Mouse (Mus musculus): ENCODE measurements at regions not wholly inside any gene's neighbourhood (a gene's known extent, or its start where the extent isn't known, plus 50 kb on each side); places are given as distances from the start of the nearest gene placed in this dataset.
A peak's percentile ranks its signal among the peaks of the same experiment; 100 is the strongest.

DNA sequence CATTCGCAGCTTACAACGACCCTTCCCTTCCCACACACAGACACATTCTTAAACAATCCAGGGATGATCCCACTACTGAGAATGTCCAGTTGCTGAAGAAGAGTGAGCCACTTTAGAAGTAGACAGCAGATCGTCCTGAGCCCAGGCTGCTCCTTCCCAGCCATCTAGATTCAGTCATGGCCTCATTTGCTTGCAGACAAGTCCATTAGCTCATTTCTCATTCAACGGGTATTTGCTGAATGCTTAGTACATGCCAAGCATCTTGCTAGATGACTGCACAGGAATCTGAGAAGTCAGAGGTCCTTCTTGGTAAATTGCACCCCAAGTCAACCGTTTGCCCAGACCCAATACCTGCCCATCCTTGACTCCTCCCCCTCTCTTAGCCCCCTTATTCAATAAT is 57.8 kb downstream of the Ier5 start:
- no peak for DNase-seq (ENCODE audit: low spot score in 2 of 2)

DNA sequence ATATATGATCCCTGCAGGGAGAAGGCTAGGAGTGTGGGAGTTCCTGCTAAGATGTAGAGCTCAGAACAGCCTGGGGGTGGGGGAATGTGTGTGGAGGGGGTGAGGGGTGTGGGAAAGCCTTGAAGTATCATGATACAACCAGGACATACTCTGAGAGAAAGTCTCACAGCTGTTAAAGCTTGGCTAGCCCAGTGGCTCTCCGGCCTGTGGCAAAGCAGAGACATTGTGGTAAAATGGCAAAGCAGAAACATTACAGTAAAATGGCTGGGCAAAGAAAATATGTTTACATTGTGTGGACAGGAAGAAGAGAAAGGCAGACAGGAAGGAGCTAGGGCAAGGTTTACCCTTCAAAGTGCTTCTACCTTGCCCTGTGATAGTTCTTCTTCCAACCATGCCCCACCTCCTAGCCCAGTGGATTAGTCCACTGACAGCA is 58.5 kb downstream of the Ier5 start:
- DNase-seq (ENCODE audit: low spot score in 2 of 2): no peak

DNA sequence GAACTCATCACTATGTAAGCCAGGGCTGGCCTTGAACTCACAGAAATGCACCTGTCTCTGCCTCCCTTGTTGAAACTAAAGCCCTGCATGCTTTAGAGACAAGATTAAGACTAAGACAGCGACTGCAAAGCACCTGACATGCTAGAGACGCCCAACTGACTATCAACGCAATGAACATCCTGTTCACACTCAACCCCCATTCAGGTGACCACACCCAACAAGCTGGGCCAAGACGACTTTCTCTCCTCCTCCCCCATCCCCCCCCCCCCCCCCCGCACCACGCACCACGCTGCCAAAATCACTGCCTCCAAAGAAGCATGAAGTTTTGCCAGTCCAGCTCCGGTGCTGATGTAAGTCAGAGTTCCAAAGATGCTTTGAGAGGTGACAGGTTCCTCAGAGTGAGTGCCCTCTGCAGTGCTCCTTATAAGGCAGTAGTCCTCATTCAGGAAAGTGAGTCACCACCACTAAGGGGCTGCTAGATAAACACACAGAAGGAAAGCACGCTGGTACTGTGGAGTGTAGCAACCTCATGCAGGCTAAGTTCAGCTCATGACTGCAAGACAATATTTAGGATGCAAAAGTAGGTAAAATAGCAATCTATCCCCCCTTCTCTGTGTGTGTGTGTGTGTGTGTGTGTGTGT is 59.2 kb downstream of the Ier5 start:
- DNase-seq (ENCODE audit: low spot score in 2 of 2): no peak

DNA sequence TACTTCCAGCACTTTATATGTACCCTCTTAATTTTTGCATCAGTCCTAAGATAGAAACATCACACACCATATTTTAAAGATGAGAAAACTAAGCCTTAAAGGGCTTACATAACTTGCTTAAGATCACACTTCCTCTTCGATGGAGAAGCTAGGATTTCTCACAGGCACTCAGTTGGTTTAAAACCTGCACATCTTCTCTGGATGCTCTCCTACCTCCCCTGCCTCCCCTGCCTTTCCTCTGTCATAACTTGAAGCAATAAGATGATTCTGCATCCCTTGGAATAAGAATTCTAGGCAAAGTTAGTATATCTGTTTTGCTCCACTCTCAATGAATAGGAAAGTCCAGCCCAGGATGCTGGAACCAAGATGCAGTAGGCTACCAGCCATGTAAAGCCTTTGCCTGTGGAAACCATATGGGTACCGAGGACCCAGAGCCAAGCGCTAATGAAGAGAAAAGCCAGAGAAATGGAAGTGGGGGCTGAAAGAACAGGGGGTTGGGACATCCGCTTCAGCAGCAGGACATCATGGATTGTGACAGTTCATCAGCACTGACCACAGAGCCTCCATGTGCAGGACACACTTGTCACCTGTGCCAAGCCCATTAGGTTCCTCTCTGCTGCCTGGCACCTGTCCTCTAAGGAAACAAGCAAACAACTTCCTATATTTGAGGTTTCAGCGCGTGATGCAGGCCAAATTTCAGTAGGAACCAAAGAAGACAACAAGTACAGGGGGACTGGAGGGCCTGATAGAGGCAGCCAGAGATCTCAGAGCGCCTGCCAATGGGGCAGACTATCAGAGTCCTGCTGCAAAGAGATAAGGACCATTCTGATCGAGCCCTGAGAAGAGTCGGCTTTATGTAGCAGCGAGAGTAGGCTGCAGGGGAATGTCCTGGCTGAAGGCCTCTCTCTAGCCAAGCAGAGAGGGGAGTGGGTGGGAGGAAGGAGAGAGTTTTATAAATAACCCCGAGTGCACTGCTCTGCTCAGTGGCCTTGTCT is 60.5 kb downstream of the Ier5 start:
- DNase-seq (ENCODE audit: low spot score in 2 of 2): no peak

DNA sequence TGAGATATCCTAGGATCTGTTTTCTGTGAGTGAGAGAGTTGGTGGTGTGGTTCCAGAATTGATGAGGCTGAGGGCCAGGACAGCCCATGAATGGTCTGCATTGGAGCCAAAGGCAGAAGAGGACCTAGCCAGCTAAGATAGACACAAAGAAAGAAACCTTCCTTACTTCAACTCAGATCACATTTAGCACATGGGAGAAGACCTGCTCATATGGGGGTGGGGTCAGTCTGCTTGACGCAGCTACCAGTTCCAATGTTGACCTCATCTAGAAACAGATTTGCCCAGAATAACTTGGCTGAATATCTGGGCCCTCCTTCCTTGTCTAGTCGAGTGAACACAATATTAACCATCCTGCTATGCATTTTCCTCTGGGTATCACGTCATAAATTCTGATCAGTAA is 62.0 kb downstream of the Ier5 start:
- no peak for DNase-seq (ENCODE audit: low spot score in 2 of 2)

DNA sequence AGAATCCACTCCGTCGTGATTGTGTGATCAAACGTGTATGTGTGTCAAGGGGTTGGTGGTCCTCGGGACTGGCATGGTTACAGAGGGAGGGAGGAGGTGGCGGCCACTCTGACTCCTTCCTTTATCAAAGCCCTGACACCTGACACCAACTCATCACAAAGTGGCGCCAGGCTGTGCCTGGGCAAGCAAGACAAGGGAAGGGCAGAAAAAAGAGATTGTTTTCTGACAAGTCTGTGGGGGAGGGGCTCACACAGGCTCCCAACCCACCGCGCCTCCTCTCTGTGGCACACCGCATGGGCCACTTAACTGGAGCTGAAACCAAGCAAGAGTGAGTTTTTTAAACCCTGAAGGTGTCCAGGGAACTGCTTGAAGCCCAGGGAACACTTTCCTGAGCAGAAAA is 68.5 kb downstream of the Ier5 start:
- peak; percentile 30 to 60 for DNase-seq (ENCODE audit: low spot score in 2 of 2)

DNA sequence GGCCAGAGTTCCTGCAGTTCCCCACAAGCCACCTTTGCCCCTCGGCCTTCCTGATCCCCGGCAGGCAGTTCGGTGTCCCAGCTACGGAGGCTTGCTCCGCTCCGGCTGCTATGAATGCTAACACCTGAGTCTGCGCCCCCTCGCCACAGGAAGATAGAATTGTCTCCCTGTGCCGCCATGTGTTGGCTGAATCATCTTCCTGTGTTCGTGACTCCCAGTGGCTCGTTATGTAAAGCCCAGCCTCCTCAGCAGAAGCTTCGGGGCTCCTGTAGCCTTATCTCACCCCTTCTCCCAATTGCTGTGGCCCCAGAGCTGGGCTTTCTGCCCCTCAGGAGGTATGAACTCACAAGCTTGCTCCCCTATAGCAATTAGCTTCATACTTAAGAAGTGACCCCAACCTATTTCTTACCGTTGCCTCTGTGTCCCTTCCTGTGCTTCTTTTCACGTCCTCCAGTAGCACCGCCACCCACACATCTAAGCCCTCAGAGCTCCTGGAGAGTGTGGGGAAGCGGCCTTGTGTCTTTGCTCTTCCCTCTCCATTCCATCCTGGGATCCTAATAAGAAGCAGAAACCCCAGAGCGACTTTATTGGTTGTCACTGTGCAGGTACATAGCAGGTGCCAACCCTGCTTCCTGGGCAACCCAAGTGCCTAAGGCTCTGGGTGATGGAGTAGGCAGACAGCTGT is 70.1 kb downstream of the Ier5 start:
- DNase-seq (ENCODE audit: low spot score in 2 of 2): no peak

DNA sequence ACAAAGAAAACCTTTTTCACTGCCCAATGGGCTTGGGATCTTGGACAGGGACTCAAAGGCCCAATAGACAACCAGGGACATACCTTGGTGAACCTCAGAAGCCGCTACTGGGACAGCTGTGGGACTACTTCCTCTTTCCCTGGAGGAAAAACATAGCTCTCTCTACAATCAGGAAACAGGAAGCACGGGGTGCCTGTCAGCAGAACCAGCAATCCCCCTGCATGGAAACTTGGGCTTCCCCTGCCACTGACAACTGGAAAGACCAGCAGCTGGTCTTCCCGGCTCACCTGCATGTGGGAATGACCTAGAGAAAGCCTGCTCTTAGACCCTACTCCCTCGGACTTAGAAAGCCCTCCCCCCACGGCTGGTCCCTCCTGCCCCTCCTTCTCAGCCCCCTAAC is 70.7 kb downstream of the Ier5 start:
- DNase-seq (ENCODE audit: low spot score in 2 of 2): no peak

DNA sequence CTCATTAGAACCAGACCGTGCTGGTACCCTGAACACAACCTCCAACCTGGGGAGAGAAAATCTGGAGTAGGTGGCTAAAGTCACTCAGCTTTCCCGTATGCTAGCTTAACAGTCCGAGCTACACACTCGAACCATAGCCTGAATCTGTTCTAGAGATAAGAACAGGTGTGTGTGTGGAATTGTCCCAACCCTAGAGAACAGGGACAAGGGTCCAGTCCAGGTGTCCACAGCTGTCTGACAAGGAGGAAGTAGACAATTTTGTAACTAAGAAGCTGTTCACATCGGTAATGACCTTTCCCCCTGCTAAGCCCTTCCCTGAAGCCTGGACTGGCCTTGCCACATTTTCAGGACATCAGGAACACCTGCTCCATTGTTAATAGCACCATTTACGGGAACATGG is 71.3 kb downstream of the Ier5 start:
- DNase-seq (ENCODE audit: low spot score in 2 of 2): no peak

DNA sequence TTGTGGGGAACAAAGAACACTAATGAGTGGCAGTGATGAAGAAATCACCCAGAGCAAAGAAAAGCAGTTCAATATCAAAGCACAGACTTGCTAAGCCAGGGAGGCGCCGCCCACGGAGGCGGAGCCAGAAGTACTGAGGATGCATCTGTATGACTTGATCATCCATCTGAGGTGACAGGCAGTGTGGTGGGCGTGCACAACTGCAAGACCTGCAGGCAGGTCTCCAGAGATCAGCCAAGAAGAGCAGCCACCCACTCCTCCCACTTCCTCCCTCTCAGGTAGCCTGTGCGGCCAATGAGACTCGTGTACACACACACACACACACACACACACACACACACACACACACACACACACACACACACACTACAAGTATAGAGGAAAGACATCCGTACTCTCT is 71.9 kb downstream of the Ier5 start:
- peak in 1 of 2 experiments; percentile 30 for DNase-seq (ENCODE audit: low spot score in 2 of 2)

DNA sequence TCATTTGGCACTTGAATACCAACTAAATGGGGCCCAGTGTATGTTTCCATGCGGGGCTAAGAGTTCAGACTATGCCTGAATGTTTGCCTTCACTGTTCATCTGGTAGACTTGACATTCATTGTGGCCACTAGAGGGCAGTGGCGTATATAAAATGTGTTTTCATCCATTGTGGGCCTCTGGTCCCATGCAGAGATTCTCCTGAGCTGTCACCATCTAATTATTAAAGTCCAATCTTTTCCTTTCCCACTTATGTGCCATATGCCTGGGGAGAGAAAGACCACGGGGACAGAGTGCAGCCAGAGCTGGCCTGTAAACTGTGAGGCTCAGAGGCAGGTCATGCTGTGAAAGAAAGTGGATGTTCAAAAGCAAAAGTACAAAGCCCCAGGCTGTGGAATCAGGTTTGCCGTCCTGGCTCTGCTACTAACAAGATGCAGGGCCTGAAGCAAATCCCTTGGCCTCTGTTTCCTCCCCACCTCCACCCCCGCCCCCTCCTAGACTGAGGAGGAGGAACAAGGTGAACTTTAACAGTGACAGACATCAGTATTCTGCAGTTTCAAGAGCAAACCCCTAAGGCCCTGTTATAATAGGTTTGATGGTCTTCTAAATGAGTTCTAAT is 73.5 kb downstream of the Ier5 start:
- peak; percentile 52 to 59 for DNase-seq (ENCODE audit: low spot score in 2 of 2)

DNA sequence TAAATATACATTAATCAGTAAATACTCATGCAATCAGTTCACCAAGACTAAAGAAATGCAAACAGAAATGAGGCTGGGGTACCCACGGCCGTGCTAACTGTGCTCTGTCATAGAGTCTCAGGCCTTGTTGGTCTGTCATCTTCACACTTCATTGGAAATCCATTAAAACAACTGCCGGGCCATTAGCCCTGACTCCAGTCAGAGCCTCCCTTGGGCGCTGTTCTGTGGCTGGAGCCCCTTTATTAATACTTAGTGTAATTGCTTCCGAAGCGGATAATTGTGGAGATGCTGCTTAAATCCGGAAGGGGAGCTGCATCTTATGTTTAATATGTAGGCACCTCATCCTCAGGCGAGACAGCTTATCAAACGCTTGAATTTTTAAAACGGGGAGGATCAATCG is 76.1 kb downstream of the Ier5 start:
- DNase-seq (ENCODE audit: low spot score in 2 of 2): no peak

DNA sequence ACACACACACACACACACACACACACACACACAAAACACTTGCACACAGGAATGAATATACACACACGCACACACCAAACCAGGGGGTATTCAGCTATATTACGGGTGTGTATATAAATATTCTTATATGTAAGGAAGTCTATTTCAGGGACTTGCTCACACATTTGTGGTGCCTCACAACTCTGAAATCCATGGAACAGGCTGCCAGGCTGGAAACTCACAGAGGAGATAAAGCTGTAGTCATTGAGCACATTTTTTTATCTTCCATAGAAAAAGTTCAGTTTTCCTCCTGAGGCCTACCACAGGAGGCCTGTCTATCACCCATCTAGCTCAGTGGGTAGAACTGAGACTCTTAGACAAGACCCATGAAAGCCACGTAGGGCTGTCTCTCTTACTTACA is 83.8 kb downstream of the Ier5 start:
- DNase-seq (ENCODE audit: low spot score in 2 of 2): no peak

DNA sequence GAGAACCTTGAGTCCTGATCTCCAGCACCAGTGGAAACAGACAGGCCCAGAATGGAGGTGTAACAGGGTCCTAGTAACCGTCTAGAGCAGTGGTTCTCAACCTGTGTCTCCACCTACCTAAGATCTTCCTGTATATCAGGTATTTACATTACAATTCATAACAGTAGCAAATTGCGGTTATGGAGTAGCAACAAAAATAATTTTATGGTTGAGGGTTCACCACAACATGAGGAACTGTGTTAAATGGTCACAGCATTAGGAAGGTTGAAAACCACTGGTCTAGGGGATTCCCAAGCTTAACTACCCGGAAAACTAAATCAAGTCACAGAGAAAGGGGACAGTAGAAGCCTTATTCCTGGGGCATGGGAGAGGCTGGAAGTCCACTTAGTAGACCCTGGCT is 84.5 kb downstream of the Ier5 start:
- no peak for DNase-seq (ENCODE audit: low spot score in 2 of 2)

DNA sequence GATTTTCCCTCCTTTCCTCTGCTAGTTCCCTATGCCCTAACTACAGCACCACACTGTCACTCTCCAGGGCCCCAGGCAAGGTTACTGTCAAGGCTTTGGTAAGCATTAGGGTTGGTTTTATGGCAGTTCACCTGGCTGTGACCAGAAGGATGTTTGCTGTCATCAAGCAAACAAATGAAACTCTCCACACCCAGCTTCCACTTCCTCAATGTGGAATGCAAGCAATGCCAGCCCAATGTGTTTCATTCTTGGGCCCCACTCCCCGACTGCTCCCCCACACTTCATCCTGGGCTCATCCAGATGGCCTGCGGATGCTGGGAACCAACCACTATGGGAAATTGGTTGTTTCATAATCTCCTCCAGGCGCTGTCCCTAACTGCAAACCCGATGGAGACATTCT is 85.7 kb downstream of the Ier5 start:
- DNase-seq (ENCODE audit: low spot score in 2 of 2): peak in 1 of 2 experiments; percentile 19

DNA sequence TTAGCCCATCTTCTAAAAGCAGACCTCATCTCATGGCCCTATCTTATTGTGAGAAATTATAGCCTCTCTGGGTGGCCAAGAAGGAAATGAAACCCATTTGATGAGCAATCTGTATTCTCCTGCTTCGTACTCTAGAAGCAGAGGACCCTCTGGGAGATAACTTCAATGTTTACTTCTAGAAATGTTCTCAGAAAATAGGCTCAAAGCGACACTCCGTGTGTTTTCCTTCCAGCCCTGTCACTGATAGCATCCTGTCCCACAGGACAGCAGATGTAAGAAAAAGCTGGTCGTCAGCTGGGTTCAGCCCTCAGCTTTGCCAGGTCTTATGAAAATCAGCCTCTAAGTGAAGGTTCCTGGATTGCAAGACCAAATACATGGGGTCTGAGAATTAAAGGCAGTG is 86.1 kb downstream of the Ier5 start:
- DNase-seq (ENCODE audit: low spot score in 2 of 2): no peak

DNA sequence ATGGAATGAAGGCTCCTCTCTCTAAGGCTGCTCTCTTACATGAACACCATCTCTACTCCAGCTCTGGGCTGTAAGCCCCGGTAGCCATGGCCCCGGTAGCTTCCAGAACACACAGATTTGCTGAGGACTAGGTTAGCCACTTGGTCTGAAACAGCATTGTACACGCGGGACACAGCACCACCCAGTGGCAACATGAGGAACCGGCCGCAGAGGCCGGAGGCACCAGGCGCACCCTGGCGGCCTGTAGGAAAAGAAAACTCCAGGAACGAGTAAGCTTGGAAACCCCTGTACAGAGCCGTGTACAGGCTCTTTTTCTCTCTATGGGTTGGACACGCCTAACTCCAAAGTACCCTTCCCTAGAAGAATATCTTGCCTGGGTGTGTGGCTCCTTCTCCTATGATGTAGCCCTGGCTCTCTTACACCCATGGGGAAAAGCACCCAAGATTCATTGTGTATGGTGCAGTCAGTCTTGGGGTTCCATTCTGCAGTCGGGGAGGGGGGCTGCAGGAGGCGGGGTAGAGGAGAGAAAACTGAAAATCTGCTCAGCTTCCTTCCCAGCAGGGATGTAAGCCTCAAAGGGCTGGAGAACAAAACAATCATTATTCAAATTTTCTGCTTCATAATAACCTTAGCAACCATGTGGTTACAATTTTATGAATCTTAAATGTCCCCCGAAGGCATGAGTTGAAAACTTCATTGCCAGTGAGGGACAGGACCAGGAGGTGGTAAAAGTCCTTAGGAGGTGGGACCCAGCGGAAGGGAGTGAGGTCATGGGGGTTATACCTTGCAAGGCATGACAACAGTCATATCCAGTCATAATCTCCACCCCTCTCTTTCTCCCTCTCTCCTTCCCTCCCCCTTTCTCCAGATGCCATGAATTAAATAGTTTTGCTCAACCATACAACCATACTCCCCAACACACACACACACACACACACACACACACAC is 92.6 kb downstream of the Ier5 start:
- DNase-seq (ENCODE audit: low spot score in 2 of 2): peak; percentile 76 to 78

DNA sequence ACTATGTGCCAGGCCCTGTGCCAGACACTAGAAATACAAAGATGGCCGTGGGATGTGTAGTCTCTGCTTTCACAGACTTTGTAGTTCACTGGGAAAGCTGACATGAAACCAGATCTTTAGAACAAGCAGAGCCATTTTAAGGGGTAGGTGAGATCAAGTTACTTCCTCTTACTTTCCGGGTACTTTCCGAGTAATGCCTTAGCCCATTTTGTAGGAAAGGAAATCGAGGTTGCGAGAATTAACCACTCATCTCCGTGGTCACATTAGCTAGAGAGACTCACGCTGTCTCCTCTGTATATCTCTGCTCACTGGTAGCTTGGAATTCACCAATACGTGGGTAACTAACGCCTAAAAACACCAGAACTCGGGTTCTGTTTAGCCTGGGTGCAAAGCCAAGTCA is 93.3 kb downstream of the Ier5 start:
- no peak for DNase-seq (ENCODE audit: low spot score in 2 of 2)

DNA sequence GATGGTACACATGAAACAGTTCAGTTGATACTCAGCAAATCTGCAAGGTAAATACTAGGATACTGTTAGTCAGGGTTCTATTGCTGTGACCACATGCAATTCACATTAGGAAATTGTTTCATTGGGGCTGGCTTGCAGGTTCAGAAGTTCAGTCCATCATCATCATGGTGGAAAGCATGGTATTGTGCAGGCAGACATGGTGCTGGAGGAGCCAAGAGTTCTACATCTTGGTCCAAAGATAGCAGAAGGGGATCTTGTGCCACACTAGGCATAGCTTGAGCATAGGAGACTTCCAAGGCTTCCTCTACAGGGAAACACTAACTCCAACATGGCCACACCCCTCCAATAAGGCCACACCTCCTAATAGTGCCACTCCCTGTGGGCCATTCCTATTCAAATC is 99.1 kb downstream of the Ier5 start:
- DNase-seq (ENCODE audit: low spot score in 2 of 2): no peak

DNA sequence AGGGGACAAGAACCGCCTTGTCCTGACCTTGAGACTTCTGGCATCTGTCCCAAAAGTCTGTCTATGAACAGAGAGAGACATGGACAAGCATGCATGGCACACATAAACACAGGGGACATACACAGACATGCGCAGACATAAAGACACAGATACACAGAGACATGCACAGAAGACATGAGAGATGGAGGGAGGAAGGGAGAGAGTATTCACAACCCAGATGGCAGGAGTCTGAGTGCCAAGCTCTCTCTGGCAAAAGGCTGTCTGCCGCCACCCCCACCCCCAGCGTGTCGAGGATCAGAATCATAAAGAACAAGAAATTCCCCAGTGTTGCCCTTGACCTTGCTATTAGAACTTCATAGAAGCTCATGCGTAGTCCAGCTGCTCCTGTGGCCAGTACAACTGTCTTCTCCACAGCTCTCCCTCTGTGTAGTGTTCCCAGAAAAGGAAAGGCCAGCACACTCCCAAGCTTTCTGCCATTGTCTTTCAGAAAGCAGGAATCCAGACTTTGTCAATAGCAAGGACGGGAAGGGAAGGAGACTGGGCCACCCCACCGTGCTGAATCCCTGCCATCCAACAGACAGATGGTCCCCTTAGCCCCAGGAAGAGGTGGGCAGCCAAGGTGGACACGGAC is 99.8 kb downstream of the Ier5 start:
- DNase-seq (ENCODE audit: low spot score in 2 of 2): no peak

All from urinary bladder, adult 18-20 months (tissue).